Mouse (Mus musculus): Measurements from ENCODE around the gene Itpr2. TPM values are rescaled to one million over a fixed set of nuclear protein-coding genes. Genes with fewer than 3 reads are reported as not detected.
"Not testable (repeated sequence)": the region's sequence is repeated elsewhere in the genome, so short reads cannot be mapped to it uniquely, and the experiment has no call there.

Gene Itpr2
- total RNA-seq, 2 experiments from 2014 or later, result 39.6 to 41.7 TPM

DNA sequence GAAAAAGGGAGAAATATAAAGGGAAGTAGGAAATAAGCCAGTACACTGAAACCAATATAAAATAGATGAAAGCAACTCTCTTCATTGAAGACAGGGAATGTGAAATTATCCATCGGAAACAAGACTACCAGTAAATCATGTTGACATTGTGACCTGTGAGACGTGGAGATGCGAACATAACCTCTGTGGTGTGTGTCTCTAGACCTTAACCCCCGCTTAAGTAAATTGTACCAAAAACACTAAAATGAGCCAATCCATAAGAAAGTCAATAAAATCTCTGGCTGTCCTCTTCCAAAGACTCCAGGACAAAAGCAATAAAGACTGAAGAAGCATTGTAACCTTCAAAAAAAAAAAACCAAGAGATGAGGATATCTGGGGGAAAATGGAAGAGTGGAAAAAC, 31.6 kb downstream of the Itpr2 start:
- no peak for DNase-seq (ENCODE audit: low spot score in 2 of 2)

DNA sequence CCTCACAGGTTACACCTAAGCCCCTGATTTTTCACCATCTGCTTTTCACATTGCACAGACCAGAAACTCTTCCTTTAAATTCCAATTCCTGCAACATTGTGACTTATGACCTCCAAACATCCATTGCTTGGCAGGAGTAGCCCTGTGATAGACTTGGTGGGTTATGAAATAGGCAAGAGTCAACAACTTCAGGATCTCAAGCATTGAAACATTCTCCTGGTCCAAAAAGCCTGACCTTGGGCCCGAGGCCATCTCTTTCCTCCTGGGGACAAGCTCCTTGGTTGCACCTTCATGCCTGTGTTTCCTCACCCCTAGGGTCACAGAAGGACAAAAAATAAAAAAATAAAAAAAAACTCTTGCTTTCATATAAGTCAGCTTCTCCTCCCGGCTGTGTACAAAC, 32.1 kb downstream of the Itpr2 start:
- peak in 1 of 2 experiments; percentile 34 for DNase-seq (ENCODE audit: low spot score in 2 of 2)

DNA sequence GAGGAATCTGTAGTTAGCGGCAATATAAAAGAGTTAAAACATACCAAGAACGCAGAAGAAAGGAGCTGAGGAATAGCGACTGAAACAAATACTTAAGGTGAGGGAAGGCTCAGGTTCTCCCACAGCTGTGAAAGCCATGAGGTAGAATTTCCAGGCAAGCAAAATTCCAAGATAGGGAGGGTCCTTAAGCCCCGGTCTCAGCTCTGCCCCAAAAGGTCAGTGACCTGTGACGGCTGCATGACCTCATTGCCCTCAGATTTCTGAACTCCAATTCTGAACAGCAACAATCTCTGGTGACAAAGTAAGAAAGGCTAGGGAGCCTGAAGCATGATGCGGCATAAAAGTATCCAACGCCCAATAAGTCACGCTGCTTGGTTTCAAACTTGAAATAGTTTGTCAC, 33.7 kb downstream of the Itpr2 start:
- no peak for DNase-seq (ENCODE audit: low spot score in 2 of 2)

DNA sequence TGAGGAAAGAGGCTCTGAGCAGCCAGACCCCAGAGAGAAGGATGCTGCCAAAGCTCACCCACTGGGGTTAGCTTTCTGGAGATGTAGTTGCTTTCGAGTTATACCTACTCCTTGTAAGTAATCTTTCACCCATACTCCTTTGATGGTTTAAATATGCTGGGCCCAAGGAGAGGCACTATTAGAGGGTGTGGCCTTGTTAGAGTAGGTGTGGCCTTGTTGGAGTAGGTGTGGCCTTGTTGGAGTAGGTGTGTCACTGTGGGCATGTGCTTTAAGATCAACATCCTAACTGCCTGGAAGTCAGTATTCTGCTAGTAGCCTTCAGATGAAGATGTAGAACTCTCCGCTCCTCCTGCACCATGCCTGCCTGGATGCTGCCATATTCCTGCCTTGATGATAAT, 37.4 kb downstream of the Itpr2 start:
- DNase-seq (ENCODE audit: low spot score in 2 of 2), result not testable (repeated sequence)

DNA sequence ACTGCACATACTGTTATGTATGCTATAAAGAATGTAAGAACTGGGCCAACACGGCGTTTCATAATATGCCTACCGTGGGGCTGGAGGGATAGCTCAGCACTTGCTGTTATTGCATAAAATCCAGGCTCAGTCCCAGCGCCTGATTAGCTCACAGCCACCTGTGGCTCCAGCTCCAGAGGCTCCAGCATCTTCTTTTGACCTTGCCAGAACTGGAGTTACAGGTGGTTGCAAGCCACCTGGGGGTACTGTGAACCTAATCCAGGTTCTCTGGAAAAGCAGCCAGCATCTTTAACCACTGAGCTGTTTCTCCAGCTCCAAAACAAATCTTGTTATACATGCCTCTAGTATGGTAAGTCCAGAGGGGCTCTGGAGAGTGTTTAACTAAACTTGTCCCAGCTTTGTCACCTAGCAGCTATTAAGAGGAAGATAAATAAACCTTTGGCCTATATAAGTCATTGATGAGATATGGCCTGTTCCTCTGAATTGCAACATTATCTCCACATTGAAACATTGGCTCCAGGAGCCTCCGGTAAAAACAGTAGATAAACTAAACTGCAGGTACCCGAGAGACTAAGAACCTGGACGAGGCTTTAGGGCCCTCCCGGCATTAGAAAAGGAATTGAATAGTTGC, 37.9 kb downstream of the Itpr2 start:
- no peak for DNase-seq (ENCODE audit: low spot score in 2 of 2)

DNA sequence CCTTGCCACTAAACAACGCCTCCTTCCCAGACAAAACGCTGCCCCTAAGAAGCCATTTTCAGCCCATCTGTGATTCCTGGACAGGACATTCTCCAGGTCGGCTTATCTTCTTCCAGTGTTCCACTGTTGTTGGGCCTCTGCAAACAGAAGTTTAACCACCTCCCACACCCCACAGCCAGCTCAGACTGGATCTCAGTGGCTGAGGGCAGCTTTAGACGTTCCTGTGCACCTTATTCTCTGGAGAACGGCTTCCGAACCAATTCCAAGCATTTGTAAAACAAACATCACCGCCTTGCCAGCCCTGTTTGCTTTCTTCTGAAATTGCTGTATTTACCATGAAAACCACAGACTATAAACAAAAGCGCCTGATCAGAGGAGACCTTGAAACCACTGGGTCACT, 41.1 kb downstream of the Itpr2 start:
- no peak for DNase-seq (ENCODE audit: low spot score in 2 of 2)

DNA sequence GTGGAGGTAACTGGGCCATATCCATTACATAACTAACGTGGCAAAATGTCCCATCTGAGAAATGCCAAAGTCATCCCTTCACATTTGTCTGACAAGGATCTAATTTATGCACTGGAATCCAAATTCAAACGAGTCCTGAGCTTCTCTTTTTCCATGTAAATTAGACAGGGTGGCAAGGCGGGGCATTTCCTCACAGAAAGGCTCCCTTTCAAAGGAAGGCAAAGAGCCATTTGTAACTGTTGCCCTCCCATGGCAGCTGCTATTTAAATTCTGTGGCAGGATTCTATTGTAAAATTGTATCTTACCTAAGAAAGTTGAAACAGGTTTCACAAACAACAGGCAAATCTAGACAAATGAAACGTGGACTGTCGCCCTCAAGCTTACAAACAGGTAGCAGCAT, 43.6 kb downstream of the Itpr2 start:
- no peak for DNase-seq (ENCODE audit: low spot score in 2 of 2)

DNA sequence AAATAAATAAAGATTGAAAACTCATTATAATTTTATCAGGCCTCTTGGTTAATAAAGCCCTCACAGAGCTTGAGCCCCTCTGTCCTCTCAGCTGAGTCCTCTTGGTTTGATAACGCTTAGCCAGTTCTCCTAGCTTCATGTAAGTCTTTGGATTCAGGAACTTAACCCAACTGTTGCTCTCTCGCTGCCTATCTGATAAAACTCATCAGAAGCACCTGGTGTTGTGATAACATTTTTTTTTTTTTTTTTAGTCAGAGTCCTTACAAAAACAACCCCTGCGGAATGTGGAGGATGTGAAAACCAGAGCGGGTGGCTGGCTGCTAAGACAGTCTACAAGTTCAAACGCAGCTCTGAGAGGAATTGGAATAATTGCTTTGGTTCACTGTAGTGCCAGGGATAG, 45.3 kb downstream of the Itpr2 start:
- DNase-seq (ENCODE audit: low spot score in 2 of 2), result no peak

DNA sequence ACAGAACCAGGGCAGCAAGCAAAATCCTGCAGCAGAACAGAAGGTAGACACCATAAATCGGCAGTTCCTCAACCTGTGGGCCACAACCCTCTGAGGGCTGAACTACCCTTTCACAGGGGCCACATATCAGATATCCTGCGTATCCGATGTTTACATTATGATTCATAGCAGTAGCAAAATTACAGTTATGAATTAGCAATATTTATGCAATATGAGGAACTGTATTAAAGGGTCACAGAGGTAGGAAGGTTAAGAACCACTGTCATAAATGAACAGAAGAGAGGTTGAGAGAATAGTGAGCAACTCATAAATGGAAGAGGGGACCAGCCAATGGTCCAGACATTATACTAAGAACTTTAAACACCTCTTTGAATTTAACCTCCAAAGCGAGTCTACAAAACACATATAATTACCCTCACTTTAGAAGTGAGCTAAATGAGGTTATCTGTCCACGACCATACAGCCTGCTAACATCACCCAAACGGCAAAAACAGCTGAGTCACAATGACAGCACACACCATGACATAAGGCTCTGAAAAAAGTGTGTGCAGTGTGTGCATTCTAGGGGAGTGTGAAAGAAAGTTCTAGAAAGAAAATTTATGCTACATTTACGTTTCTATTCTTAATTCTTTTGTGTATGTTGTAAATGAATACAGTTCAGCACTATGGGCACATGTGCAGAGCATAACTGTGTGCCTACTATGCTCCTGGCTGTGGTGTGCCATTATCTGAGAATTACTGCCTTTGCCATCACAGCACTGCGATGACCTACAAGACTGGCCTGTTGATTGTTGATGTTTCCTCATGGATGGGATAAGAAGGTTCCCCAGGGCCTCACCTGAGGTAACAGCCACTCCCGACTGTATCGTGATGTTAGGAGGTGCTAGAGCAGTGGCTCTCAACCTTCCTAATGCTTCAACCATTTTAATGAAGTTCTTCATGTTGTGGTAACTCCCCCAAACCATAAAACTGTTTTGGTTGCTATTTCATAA, 47.2 kb downstream of the Itpr2 start:
- DNase-seq (ENCODE audit: low spot score in 2 of 2), result no peak

DNA sequence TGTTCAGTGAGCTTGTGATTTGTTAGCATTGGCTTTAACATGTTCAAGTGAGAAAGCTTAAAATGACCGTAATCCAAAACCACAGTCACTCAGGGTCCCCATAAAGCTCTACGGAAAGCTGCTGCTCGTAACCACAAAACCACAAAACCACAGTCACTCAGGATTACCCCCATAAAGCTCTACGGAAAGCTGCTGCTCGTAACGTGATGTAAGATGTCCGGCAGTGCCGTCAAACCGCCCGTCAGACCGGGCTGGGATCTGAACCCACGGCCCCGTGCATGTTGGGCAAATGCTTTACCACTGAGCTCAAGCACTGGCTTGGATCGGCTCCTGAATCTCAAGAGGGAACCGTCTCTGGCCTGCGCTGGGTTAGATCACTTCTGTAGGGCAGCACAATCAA, 49.5 kb downstream of the Itpr2 start:
- DNase-seq (ENCODE audit: low spot score in 2 of 2), result no peak

DNA sequence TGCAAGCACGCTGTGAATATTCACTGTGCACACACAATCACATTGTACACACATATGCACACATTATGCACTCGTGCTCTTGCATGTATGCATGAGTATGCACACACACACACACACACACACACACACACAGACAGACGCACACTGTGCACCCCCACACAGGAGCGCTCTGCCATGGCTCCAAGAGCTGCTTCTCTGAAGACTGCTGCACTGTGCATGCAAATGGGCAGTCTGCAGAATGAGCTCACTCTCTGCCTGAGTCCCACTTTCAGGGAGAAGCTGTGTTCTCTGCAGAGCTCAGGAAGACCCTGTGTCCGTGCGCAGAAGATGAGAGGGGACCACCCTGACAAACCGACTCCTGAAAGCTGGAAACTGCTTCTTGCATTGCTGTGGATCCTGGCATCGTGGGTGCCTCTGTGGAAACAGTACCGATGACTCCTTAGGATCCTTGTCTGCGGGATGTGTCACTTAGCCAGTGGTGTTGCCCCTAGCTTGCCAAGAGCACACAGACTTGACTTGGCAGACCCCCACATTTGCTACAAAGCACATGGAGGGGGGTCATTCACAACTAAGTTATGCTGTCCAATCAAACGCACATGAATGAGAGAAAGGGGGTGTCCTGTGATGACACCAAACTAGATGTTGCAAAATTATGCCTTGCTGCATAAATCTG, 55.9 kb downstream of the Itpr2 start:
- DNase-seq (ENCODE audit: low spot score in 2 of 2), result no peak

DNA sequence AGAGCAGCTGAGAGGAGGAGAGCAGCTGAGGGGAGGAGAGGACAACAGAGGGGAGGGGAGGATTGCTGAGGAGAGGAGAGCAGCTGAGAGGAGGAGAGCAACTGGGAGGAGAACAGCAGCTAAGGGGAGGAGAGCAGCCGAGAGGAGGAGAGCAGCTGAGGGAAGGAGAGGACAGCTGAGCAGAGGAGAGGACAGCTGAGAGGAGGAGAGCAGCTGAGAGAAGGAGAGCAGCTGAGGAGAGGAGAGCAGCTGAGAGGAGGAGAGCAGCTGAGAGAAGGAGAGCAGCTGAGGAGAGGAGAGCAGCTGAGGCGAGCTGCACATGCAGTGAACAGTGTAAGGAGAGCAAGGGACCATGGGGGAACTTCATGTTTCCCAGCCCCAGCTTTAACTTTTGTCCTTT, 62.2 kb downstream of the Itpr2 start:
- no peak for DNase-seq (ENCODE audit: low spot score in 2 of 2)

DNA sequence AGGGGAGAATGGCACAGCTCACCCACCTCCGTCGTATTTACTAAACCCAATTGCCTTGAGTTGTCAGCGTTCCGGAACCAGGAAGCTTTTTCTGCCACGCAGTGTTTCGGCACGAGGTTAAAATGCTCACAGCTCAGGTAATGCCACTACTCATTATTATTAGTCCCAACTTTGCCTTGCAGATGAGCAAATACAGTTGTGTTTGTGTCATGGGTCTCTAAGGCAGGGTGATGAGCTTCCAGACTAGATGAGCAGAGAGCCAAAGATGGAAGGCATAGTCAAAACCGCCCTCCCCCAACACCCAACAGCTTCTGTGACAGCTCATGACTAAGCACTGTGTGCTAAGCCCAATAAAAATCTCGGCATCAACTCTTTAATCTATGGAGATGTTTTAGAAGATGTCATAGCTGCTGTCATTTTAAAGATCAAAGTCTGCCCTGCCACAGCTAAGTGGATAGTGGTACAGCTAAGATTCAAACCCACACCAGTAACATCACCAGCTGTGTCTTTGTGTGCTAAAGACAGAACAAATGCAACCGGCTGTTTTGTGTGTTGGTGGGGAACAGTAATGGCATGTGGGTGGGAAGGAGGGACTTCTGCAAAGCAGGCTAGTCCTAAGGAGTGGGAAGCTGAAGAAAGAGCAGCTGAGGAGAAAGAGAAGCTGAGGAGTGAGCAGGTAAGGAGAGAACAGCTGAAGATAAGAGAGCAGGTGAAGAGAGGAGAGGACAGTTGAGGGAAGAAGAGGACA, 62.8 kb downstream of the Itpr2 start:
- DNase-seq (ENCODE audit: low spot score in 2 of 2), result no peak

DNA sequence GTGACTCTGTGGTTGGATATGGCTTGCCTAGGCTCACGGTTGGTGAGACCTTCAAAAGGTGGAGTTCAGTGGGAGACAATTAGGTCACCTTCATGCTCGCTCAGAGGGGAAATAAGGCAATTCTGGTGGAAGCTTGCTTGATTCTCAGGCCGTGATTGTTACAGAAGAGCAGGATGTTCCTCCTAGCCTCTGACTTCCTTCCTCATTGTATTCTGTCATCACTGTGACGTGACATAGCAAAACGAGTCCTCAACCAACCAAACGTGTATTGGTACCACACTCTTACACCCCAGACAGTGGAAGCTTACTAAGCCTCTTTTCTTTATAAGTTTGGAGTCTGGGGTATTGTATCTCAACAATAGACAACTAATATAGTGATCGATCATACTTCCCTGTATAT, 64.0 kb downstream of the Itpr2 start:
- no peak for DNase-seq (ENCODE audit: low spot score in 2 of 2)

DNA sequence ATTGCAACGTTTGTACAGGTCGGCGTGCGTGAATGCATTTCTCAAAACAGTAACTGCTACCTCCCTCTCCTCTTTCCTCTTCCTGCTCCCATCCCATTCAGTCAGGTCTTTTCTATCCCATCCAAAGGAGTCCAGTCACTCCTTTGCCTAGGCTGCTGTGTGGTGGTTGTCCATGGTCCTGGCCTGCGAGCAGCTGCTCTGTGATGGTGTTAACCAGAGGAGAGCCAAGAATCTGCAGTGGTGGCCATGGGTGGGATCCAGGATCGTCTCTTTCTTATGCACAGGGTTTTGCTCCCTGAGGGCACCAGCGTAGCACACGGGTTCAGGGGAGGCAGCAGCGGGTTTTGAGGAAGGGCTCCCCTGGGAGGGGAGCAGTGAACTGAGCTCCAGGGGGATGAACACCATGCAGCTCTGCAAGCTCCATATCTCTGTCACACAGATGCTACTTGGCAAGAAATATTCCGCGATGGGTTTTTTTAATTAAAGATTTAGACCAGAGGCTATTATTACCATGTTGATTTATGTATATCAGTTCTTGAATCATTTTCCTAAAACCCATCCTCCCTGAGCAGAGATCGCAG, 65.0 kb downstream of the Itpr2 start:
- no peak for DNase-seq (ENCODE audit: low spot score in 2 of 2)

DNA sequence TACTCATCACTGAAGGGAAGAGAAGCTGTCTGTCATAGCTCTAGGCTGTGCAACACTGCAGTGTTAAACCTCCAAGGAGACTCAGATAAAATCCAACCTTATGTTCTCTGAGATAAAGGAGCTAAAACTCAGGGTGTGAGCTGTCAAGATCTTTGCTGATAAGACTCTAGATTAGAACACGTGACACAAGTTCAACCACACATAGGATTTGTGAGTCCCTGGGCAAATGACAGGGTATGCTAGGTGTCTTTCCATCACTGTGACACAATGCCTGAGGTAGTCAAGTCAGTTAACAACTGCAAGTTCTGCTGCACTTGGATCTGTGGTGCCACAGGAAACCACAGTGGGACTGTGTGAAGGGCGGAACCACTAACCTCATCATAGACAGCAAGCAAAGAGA, 67.8 kb downstream of the Itpr2 start:
- DNase-seq (ENCODE audit: low spot score in 2 of 2), result no peak

DNA sequence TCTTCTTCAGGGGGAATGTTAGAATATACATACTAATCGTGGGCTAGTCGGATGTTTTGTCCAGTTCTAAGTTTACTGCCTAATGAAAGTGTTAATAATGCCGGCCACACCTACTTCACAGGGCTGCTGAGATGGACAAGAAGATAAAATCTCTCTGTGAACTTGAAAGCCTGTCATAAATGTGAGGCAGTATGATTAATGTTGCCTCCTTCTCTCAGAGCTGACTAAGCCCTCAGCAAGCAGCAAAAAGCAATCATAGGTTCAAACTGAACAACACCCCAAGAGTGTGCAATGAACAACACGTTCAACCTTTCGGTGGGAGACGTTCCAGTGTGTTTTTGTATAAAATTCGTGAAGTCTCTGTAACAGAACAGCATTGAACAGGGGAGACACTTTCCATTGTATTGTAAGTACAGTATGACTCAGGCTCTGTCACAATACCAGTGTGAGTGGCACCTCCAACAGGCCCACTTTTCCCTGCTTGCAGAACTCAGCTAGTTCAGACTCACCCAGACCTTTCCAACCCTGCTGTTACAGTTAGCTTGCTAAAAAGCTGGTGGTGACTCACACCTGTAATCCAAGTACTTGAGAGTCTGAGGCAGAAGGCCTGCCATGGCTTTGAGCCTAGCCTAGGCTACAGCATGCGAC, 69.7 kb downstream of the Itpr2 start:
- no peak for DNase-seq (ENCODE audit: low spot score in 2 of 2)

DNA sequence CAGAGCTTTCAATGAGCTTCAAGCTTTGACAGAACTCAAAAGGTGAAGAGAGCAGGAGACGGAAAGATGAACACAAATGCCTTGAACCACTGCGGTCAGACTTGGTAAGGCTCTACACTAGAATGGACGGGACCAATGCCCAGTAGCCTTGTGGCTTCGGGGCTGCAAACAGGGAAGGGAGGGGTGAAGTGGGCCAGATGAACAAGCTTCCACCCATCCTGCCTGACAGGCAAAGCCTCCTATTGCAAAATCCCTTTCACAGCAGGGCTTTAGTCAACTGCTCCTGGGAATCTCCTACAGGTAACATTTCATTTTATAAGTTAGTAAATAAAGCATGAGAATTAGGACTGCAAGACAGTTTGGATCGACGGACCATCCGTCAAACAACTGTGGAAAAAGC, 70.2 kb downstream of the Itpr2 start:
- DNase-seq (ENCODE audit: low spot score in 2 of 2), result no peak

DNA sequence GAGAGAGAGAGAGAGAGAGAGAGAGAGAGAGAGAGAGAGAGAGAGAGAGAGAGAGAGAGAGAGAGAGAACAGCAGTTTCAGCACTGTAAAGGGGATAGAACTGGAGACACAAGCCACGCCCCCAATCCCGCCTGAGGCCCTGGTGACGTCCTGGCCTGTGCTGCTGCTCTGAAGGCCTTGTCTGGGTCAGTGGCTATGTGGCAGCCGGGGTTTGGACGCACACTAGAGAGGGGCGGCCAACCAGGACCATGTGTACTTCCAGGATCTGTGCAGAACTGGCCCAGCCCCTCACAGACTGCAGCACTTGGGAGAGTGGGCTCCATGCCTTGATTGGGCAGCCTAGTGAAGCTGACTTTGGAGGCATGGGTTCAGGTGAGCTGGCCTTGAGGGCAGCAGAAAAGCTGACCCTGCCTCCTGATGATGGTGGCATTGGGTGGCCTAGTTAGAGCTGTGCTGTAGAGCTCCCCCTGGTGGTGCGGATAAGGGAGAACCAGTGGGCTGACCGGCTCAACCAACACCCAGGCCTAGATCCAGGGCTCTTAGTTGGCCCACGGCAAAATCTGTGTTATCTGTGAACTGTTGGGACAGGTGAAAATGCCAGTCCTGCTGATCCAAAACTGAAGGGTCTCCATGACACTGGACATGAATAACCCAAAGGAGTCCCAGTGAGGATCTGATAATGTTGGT, 72.2 kb downstream of the Itpr2 start:
- peak; percentile 35 to 54 for DNase-seq (ENCODE audit: low spot score in 2 of 2)

DNA sequence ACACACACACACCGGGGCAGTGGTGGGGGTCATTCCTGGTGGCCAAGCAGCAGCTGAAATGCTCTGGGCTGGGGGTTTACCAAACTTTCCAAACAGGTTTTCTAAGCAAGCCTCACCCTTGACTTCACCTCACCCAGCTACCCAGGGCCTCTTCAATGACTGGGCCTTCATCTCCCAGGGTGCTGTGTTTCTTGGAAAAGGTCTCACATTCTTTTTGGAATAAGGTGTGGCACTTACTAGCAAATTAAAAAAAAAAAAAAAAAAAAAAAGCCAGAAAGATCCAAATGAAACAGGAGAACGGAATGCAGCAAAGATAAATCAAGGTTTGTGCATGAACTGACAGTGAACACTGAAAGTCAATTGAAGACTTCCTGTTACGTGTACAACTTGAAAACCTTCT, 77.2 kb downstream of the Itpr2 start:
- no peak for DNase-seq (ENCODE audit: low spot score in 2 of 2)
